Mouse (Mus musculus): ENCODE results near the gene Duox1. TPM values are rescaled to one million over a fixed set of nuclear protein-coding genes. Genes with fewer than 3 reads are reported as not detected.

The Duox1 gene
- total RNA-seq, 2 experiments from 2014 or later: not detected

- peak in 1 of 2 experiments; percentile 60 for DNase-seq (ENCODE audit: low spot score in 2 of 2)
- Histone ChIP-seq H3K4me3 (no peak overlapping the region), H3K27ac (peak overlapping the region; percentile 76)
- no peak for TF ChIP-seq CTCF (conservative IDR thresholded peaks at IDR 0.05)
Measured at GRCm38 (mm10) chr2:122351156-122351930, 35.9 kb downstream of the Duox1 start.

GRCm38 (mm10) chr2:122351931-122352329 is 36.5 kb downstream of the Duox1 start:
- no peak for TF ChIP-seq CTCF (conservative IDR thresholded peaks at IDR 0.05)

GRCm38 (mm10) chr2:122352992-122353391 is 37.5 kb downstream of the Duox1 start:
- H3K4me3 ChIP-seq: no peak overlapping the region
- TF ChIP-seq CTCF (conservative IDR thresholded peaks at IDR 0.05): no peak
- DNase-seq (ENCODE audit: low spot score in 2 of 2): no peak
- peak overlapping the region; percentile 76; the same call in 1 of the 2 replicates for H3K27ac ChIP-seq

More at GRCm38 (mm10) chr2:122351931-122352329, 36.5 kb downstream of the Duox1 start:
- Histone ChIP-seq H3K27ac (peak overlapping the region; percentile 76), H3K4me3 (no peak overlapping the region)
- DNase-seq (ENCODE audit: low spot score in 2 of 2): peak in 1 of 2 experiments; percentile 58

GRCm38 (mm10) chr2:122353765-122354164 is 38.3 kb downstream of the Duox1 start:
- DNase-seq (ENCODE audit: low spot score in 2 of 2): no peak
- Histone ChIP-seq H3K27ac (no peak overlapping the region), H3K4me3 (no peak overlapping the region)
- no peak for TF ChIP-seq CTCF (conservative IDR thresholded peaks at IDR 0.05)

- no peak for TF ChIP-seq CTCF (conservative IDR thresholded peaks at IDR 0.05)
- no peak overlapping the region for H3K4me3 ChIP-seq
- DNase-seq (ENCODE audit: low spot score in 2 of 2): no peak
- H3K27ac ChIP-seq: no peak overlapping the region
Measured at GRCm38 (mm10) chr2:122354191-122354929, 38.9 kb downstream of the Duox1 start.

GRCm38 (mm10) chr2:122355389-122355788 is 39.9 kb downstream of the Duox1 start:
- Histone ChIP-seq H3K27ac (no peak overlapping the region), H3K4me3 (no peak overlapping the region)
- TF ChIP-seq CTCF (conservative IDR thresholded peaks at IDR 0.05): no peak
- no peak for DNase-seq (ENCODE audit: low spot score in 2 of 2)

- no peak overlapping the region for H3K27ac ChIP-seq
Measured at GRCm38 (mm10) chr2:122356187-122356586, 40.7 kb downstream of the Duox1 start.

GRCm38 (mm10) chr2:122360310-122360709 is 44.8 kb downstream of the Duox1 start:
- DNase-seq (ENCODE audit: low spot score in 2 of 2): no peak
- Histone ChIP-seq H3K4me3 (no peak overlapping the region), H3K27ac (no peak overlapping the region)
- no peak for TF ChIP-seq CTCF (conservative IDR thresholded peaks at IDR 0.05)

More at GRCm38 (mm10) chr2:122356187-122356586, 40.7 kb downstream of the Duox1 start:
- H3K4me3 ChIP-seq: no peak overlapping the region
- TF ChIP-seq CTCF (conservative IDR thresholded peaks at IDR 0.05): no peak
- DNase-seq (ENCODE audit: low spot score in 2 of 2): no peak

GRCm38 (mm10) chr2:122361181-122361580 is 45.7 kb downstream of the Duox1 start:
- no peak for TF ChIP-seq CTCF (conservative IDR thresholded peaks at IDR 0.05)

GRCm38 (mm10) chr2:122361868-122362621 is 46.6 kb downstream of the Duox1 start:
- no peak overlapping the region for H3K4me3 ChIP-seq
- DNase-seq (ENCODE audit: low spot score in 2 of 2): no peak
- TF ChIP-seq CTCF (conservative IDR thresholded peaks at IDR 0.05): no peak
- H3K27ac ChIP-seq: no peak overlapping the region

More at GRCm38 (mm10) chr2:122361181-122361580, 45.7 kb downstream of the Duox1 start:
- Histone ChIP-seq H3K27ac (no peak overlapping the region), H3K4me3 (no peak overlapping the region)
- no peak for DNase-seq (ENCODE audit: low spot score in 2 of 2)

- TF ChIP-seq CTCF (conservative IDR thresholded peaks at IDR 0.05): peak; percentile 63
- Histone ChIP-seq H3K27ac (no peak overlapping the region), H3K4me3 (no peak overlapping the region)
- no peak for DNase-seq (ENCODE audit: low spot score in 2 of 2)
Measured at GRCm38 (mm10) chr2:122362622-122363523, 47.4 kb downstream of the Duox1 start.

Measured in layer of hippocampus, adult 2 months (tissue).